Mouse (Mus musculus) midbrain, embryonic 11.5 days (tissue): ENCODE measurements around the gene Numa1. TPM values are rescaled to one million over a fixed set of nuclear protein-coding genes. Genes with fewer than 3 reads are reported as not detected.

Experiments used
- polyA plus RNA-seq: library from polyadenylated mRNA; unstranded; fragments of >200 nt; fragmentation: Nextera tagmentation; extraction: Ambion mirVana; gene quantifications from 2 replicates; pipeline ENCODE4 v1.2.1, GENCODE M21; 2014

The Numa1 gene
- polyA plus RNA-seq, 1 experiment from 2014 or later = 94.9 TPM

Other genes starting within 250 kb of the Numa1 start
- gene Phox2a, start 115.8 kb upstream of the Numa1 start, polyA plus RNA-seq = 0.52 and 1.1 TPM in 2 replicates
- 33.9 and 35.5 TPM in 2 replicates for gene Inppl1, start 95.9 kb upstream of the Numa1 start, polyA plus RNA-seq
- gene Folr2, start 76.9 kb upstream of the Numa1 start, polyA plus RNA-seq = 1.5 and 1.7 TPM in 2 replicates
- 80.6 and 87.8 TPM in 2 replicates for gene Anapc15, start 70.4 kb upstream of the Numa1 start, polyA plus RNA-seq
- gene Folr1, start 63.3 kb upstream of the Numa1 start, polyA plus RNA-seq = 11.6 and 12.4 TPM in 2 replicates
- gene Lamtor1, start 28.2 kb upstream of the Numa1 start, polyA plus RNA-seq = 120 and 132 TPM in 2 replicates
- gene Tomt, start 27.8 kb upstream of the Numa1 start, polyA plus RNA-seq = 0.19 and 0.59 TPM in 2 replicates
- 8.3 and 10.2 TPM in 2 replicates for gene Lrrc51, start 216 bp upstream of the Numa1 start, polyA plus RNA-seq
- 2.3 and 3.4 TPM in 2 replicates for gene Il18bp, start 84.6 kb downstream of the Numa1 start, polyA plus RNA-seq
- 28.3 and 29.7 TPM in 2 replicates for gene Rnf121, start 131.4 kb downstream of the Numa1 start, polyA plus RNA-seq
- gene Xndc1, start 131.4 kb downstream of the Numa1 start, polyA plus RNA-seq = 22.6 and 23.7 TPM in 2 replicates
- gene Xntrpc, start 131.6 kb downstream of the Numa1 start, polyA plus RNA-seq = 1.2 TPM in 2 replicates
- not detected in 2 replicates for gene Trpc2, start 149.0 kb downstream of the Numa1 start, polyA plus RNA-seq
- 0.49 and 0.70 TPM in 2 replicates for gene Art1, start 167.6 kb downstream of the Numa1 start, polyA plus RNA-seq
- gene Art5, start 175.4 kb downstream of the Numa1 start, polyA plus RNA-seq = 0.70 and 0.81 TPM in 2 replicates
- not detected in 2 replicates for gene Chrna10, start 182.7 kb downstream of the Numa1 start, polyA plus RNA-seq